Mouse (Mus musculus) limb, embryonic 15.5 days (tissue): ENCODE results near the gene Fam20b. TPM values are rescaled to one million over a fixed set of nuclear protein-coding genes. Genes with fewer than 3 reads are reported as not detected.
A peak's percentile ranks its signal among the peaks of the same experiment; 100 is the strongest.

Source experiments
- ATAC-seq: fragments of 200-750 bp; cut with Nextera tagmentation; 2 replicates; pipeline ENCODE4 v1.8.0; 2017; ENCODE audit warnings: low read depth, moderate TSS enrichment; ENCODE audit not compliant: insufficient number of reproducible peaks, low FRiP score, low TSS enrichment
- H3K27ac ChIP-seq: fragments of 300-500 bp; sonication (generic); 2 replicates; pipeline ENCODE4 v1.5.1; 2015; ENCODE audit warnings: moderate library complexity, mild to moderate bottlenecking, inconsistent platforms
- H3K27me3 ChIP-seq: fragments of 300-500 bp; sonication (generic); 2 replicates; pipeline ENCODE4 v1.6.1; 2015; ENCODE audit warnings: inconsistent platforms
- H3K36me3 ChIP-seq: fragments of 300-500 bp; sonication (generic); 2 replicates; pipeline ENCODE4 v1.6.1; 2015; ENCODE audit warnings: inconsistent platforms
- H3K4me1 ChIP-seq: fragments of 300-500 bp; sonication (generic); 2 replicates; pipeline ENCODE4 v1.6.1; 2015; ENCODE audit warnings: inconsistent platforms
- H3K4me2 ChIP-seq: fragments of 300-500 bp; sonication (generic); 2 replicates; pipeline ENCODE4 v1.6.1; 2015; ENCODE audit warnings: mild to moderate bottlenecking, inconsistent platforms
- H3K4me3 ChIP-seq: fragments of 300-500 bp; sonication (generic); 2 replicates; pipeline ENCODE4 v1.5.1; 2015; ENCODE audit warnings: mild to moderate bottlenecking, inconsistent platforms
- H3K9ac ChIP-seq: fragments of 300-500 bp; sonication (generic); 2 replicates; pipeline ENCODE4 v1.6.1; 2015; ENCODE audit warnings: inconsistent platforms
- H3K9me3 ChIP-seq: fragments of 300-500 bp; sonication (generic); 2 replicates; pipeline ENCODE4 v1.6.1; 2016; ENCODE audit warnings: inconsistent platforms
- WGBS: fragments of 180-500 bp; shearing (Covaris S2); methylation state at CpG from one replicate; pipeline ENCODE4 v1.1.7; 2015; 5-methylcytosine and 5-hydroxymethylcytosine counted together
- polyA plus RNA-seq: library from polyadenylated mRNA; unstranded; fragments of >200 nt; fragmentation: Nextera tagmentation; extraction: Ambion mirVana; gene quantifications from 2 replicates; pipeline ENCODE4 v1.2.1, GENCODE M21; 2015

Gene Fam20b
- polyA plus RNA-seq, 1 experiment from 2014 or later, result 32.5 TPM

DNA sequence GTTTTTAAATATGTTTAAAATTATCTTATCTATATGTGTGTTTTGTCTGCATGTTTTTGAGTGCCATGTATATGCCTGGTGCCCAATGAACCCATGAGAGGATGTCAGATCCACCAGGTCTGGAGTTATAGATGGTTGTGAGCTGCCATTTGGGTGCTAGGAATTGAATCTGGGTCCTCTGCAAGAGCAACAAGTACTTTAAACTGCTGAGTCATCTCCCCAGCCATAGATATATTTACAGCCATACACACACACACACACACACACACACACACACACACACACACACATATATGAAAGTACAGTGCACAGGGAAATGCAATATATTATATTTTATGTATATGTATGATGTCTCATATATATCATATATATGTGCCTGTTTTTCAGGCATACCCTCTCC is 30.2 kb upstream of the Fam20b start:
- Histone ChIP-seq H3K4me3 (no peak overlapping the region), H3K9me3 (no peaks in the 10 kb centered on the region), H3K36me3 (no peaks in the 10 kb centered on the region), H3K9ac (no peak overlapping the region), H3K4me2 (no peak overlapping the region), H3K27ac (no peak overlapping the region), H3K27me3 (no peaks in the 10 kb centered on the region), H3K4me1 (peaks cover 28% of the 10 kb centered on the region)
- no peak for ATAC-seq

GRCm38 (mm10) chr1:156748435-156749005 is 29.6 kb upstream of the Fam20b start:
- 61% methylated on average over 16 of the region's 16 CpGs for WGBS
- Histone ChIP-seq H3K4me3 (no peak overlapping the region), H3K27ac (0 out of 2 replicates have a peak overlapping the region, but pooled peaks have one; percentile 33), H3K4me2 (no peak overlapping the region), H3K4me1 (peaks cover 27% of the 10 kb centered on the region), H3K9me3 (no peaks in the 10 kb centered on the region), H3K36me3 (no peaks in the 10 kb centered on the region), H3K27me3 (no peaks in the 10 kb centered on the region), H3K9ac (no peak overlapping the region)
- no peak for ATAC-seq

GRCm38 (mm10) chr1:156745188-156745810 is 26.4 kb upstream of the Fam20b start:
- ATAC-seq, result no peak
- Histone ChIP-seq H3K9ac (no peak overlapping the region), H3K9me3 (no peaks in the 10 kb centered on the region), H3K4me2 (no peak overlapping the region), H3K4me3 (no peak overlapping the region), H3K4me1 (peaks cover 19% of the 10 kb centered on the region), H3K27ac (peak overlapping the region; percentile 28; the same call in 1 of the 2 replicates), H3K27me3 (no peaks in the 10 kb centered on the region), H3K36me3 (no peaks in the 10 kb centered on the region)
- WGBS, result 82% methylated on average over 7 of the region's 7 CpGs

GRCm38 (mm10) chr1:156741482-156742411 is 22.9 kb upstream of the Fam20b start:
- no peak for ATAC-seq
- H3K27me3 ChIP-seq, result no peaks in the 10 kb centered on the region
- H3K4me2 ChIP-seq, result no peak overlapping the region
- H3K4me3 ChIP-seq, result no peak overlapping the region
- no peaks in the 10 kb centered on the region for H3K9me3 ChIP-seq
- no peak overlapping the region for H3K9ac ChIP-seq
- H3K4me1 ChIP-seq, result peaks cover 9% of the 10 kb centered on the region
- WGBS, result 60% methylated on average over 11 of the region's 11 CpGs
- H3K27ac ChIP-seq, result no peak overlapping the region
- H3K36me3 ChIP-seq, result no peaks in the 10 kb centered on the region

DNA sequence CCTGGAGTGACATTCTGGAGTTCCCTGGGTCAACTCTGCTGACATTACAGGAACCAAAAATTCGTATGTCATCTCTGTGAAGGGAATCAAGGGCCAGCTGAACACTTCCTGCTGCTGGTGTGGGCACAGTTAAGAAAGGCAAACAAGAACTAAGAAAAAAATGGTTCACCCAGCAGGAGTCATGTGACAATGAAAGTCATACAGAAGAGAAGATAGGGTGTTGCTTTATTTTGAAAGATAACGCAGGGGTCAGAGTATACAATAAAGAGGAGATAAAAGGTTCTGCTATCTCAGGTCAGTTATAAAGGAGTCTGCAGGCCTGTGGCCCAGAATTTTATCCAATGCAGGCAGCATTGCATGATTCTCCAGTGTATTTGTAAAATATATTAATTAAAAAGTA is 16.9 kb upstream of the Fam20b start:
- Histone ChIP-seq H3K9me3 (no peaks in the 10 kb centered on the region), H3K27me3 (no peaks in the 10 kb centered on the region), H3K27ac (no peak overlapping the region), H3K4me2 (no peak overlapping the region), H3K4me1 (no peaks in the 10 kb centered on the region; the same call in none of the 2 replicates), H3K9ac (no peak overlapping the region), H3K36me3 (no peaks in the 10 kb centered on the region), H3K4me3 (no peak overlapping the region)
- 75% methylated on average over 2 of the region's 2 CpGs for WGBS
- ATAC-seq, result no peak

DNA sequence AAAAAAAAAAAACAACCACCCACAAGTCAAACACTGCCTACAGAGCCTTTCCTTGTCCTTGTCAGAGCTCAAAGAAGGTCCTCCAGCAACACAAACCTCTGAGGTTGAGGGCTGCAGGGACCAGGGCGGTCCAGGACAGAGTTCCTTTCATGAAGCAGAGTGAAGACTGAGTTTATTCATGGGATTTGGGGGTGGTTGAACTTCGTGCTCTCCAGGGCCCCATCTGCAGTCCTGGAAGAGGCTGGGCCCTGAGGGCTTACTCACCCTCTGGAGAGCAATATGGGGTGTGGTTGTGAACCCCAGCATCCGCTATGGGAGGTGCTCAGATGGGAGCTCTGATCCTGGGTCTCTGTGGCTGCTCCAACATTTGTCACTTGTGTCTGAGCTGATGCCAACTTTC is 15.1 kb upstream of the Fam20b start:
- ATAC-seq, result peak; percentile 81
- Histone ChIP-seq H3K4me2 (no peak overlapping the region), H3K36me3 (no peaks in the 10 kb centered on the region), H3K4me1 (no peaks in the 10 kb centered on the region; the same call in none of the 2 replicates), H3K4me3 (no peak overlapping the region), H3K27me3 (no peaks in the 10 kb centered on the region), H3K9me3 (no peaks in the 10 kb centered on the region), H3K27ac (peak overlapping the region; percentile 83), H3K9ac (no peak overlapping the region)
- 62% methylated on average over 3 of the region's 3 CpGs for WGBS

DNA sequence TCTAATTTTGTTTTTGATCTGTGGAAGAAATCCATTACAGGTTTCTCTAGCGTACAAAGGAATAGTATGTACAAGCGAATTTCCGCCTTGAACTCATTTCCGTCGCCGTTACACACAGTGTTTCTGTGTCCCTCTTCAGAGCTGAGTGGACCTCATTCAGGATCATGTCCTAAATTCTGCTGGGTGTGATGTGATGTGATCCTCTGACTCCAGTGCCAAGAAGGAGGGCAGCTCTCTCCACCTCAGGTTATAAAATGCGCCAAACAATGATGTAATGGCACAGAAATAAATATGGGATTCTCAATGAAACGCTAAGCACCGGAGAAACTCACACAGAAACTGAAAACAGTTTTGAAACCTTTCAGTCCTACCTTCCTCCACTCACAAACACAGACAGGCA is 14.7 kb upstream of the Fam20b start:
- H3K4me3 ChIP-seq, result no peak overlapping the region
- 69% methylated on average over 9 of the region's 9 CpGs for WGBS
- ATAC-seq, result peak; percentile 56

DNA sequence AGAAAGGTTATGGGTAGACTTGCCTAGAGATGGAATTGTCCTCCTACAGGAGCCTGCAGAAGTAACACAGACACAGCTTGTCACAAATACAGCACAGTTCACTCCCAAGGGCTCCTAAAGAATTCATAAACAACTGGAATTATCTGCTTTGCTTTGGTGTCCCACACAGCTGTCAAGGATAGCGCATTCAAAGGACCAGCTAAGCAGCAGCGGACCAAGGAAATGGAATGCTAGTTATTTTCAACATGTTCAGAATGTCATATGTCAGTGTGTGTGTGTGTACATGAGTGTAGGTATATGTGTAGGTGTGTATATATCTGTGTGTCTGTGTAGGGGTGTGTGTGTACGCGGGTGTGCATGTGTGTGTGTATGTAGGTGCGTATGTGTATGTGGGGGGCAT is 14.1 kb upstream of the Fam20b start:
- H3K4me3 ChIP-seq, result no peak overlapping the region
- H3K27me3 ChIP-seq, result no peaks in the 10 kb centered on the region
- WGBS, result 93% methylated on average over 5 of the region's 5 CpGs
- no peak overlapping the region for H3K9ac ChIP-seq
- no peaks in the 10 kb centered on the region for H3K9me3 ChIP-seq
- H3K4me2 ChIP-seq, result no peak overlapping the region
- H3K27ac ChIP-seq, result peak overlapping the region; percentile 83
- ATAC-seq, result no peak
- no peaks in the 10 kb centered on the region; the same call in none of the 2 replicates for H3K4me1 ChIP-seq
- no peaks in the 10 kb centered on the region for H3K36me3 ChIP-seq

More for the DNA sequence above, 14.7 kb upstream of the Fam20b start:
- no peak overlapping the region for H3K9ac ChIP-seq
- no peaks in the 10 kb centered on the region for H3K9me3 ChIP-seq
- H3K27ac ChIP-seq, result peak overlapping the region; percentile 83
- H3K4me2 ChIP-seq, result no peak overlapping the region
- no peaks in the 10 kb centered on the region; the same call in none of the 2 replicates for H3K4me1 ChIP-seq
- no peaks in the 10 kb centered on the region for H3K36me3 ChIP-seq
- H3K27me3 ChIP-seq, result no peaks in the 10 kb centered on the region

DNA sequence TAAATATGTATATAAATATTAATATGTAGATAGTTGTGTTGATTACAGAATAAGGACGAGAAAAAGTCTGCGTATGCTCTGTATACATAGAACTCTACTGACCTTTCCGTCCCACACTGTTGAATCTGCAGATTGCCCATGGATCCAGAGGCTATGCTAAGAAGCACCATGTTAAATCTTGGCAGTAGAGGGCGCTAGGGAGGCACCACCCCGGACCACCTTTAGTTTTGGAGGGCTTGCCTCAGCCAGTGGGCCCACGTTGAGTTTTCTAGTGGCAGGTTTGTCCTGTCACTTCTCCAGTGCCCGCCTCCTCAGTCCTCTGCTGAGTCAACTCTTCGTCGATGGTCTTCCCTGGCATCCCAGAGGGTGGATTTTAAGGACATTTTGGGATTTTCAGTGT is 11.9 kb upstream of the Fam20b start:
- ATAC-seq, result no peak
- H3K9me3 ChIP-seq, result no peaks in the 10 kb centered on the region
- no peak overlapping the region for H3K9ac ChIP-seq
- H3K27ac ChIP-seq, result no peak overlapping the region
- H3K4me2 ChIP-seq, result no peak overlapping the region
- WGBS, result 69% methylated on average over 9 of the region's 9 CpGs
- no peaks in the 10 kb centered on the region for H3K27me3 ChIP-seq
- H3K36me3 ChIP-seq, result no peaks in the 10 kb centered on the region
- H3K4me1 ChIP-seq, result no peaks in the 10 kb centered on the region; the same call in none of the 2 replicates
- H3K4me3 ChIP-seq, result no peak overlapping the region

- WGBS, result 81% methylated on average over 14 of the region's 14 CpGs
- no peak overlapping the region for H3K9ac ChIP-seq
- no peaks in the 10 kb centered on the region for H3K4me1 ChIP-seq
- H3K4me3 ChIP-seq, result no peak overlapping the region
- no peaks in the 10 kb centered on the region for H3K27me3 ChIP-seq
- no peak for ATAC-seq
- no peaks in the 10 kb centered on the region for H3K36me3 ChIP-seq
- H3K4me2 ChIP-seq, result no peak overlapping the region
- H3K9me3 ChIP-seq, result no peaks in the 10 kb centered on the region
- no peak overlapping the region for H3K27ac ChIP-seq
These were observed 8.6 kb upstream of the Fam20b start for GRCm38 (mm10) chr1:156727234-156728108.

DNA sequence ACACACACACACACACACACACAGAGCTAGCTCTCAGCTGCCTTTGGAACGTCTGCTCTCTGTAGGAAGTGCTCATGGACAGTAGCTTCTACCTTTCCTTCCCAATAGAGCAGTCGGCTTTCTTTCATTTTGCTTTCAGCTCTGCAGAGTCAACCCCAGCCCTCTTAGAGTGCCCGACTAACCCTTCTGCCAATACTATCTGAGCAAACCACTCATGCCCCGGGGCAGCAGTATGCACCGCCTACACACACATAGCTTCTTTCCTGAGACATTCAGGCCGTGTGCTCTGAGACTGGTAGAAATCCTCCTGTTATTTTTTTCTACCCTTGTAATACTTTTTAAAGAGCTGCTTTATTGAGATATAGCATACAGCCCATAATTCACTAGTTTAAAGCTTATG is 3.2 kb upstream of the Fam20b start:
- Histone ChIP-seq H3K36me3 (no peaks in the 10 kb centered on the region), H3K4me2 (no peak overlapping the region), H3K4me3 (no peak overlapping the region), H3K4me1 (peaks cover 4% of the 10 kb centered on the region; the same call in 1 of the 2 replicates), H3K27me3 (0 out of 2 replicates have a peak, but pooled peaks cover 6% of the 10 kb centered on the region), H3K27ac (no peak overlapping the region), H3K9me3 (no peaks in the 10 kb centered on the region), H3K9ac (no peak overlapping the region)
- ATAC-seq, result no peak
- WGBS, result 47% methylated on average over 6 of the region's 6 CpGs
